In genomic region chr13:59801000-59801399, GRCm38 (mm10) we compare ENCODE assay signal across 14 mouse cellular contexts. TPM values are rescaled to one million over a fixed set of nuclear protein-coding genes. Genes with fewer than 3 reads are reported as not detected.
DNase-seq lines count a peak whose midpoint lies in the region; ATAC-seq and TF ChIP-seq lines count a peak whose summit lies in the region.
"Had no signal": no experiment of that assay in that cellular context is flagged by ENCODE, and none has a peak within 500 bp of the region (broad histone marks: within the 10 kb centered on the region; RNA-seq: fewer than 3 reads in every experiment).

No protein-coding gene starts in this region.

- no peaks in the 10 kb centered on the region for H3K27me3 ChIP-seq in kidney, adult 2 months (replicated peaks; ENCODE audit: control insufficient read depth, insufficient read depth, low read length)
- H3K27me3 ChIP-seq in stomach, postnatal 0 days (ENCODE audit: control insufficient read depth, insufficient read depth, low read length) = no peaks in the 10 kb centered on the region
- H3K27me3 ChIP-seq: CH12.LX; embryonic facial prominence, embryonic 15.5 days; stomach, embryonic 15.5 days had no signal

- no peak for ATAC-seq in stomach, postnatal 0 days (ENCODE audit: low FRiP score, low TSS enrichment)
- ATAC-seq: hindbrain, embryonic 16.5 days had no signal

- no peaks in the 10 kb centered on the region for H3K4me1 ChIP-seq in kidney, adult 2 months (ENCODE audit: control insufficient read depth, insufficient read depth, low read length)
- H3K4me1 ChIP-seq in stomach, postnatal 0 days (replicated peaks; ENCODE audit: control insufficient read depth, insufficient read depth) = no peaks in the 10 kb centered on the region
- H3K4me1 ChIP-seq: embryonic facial prominence, embryonic 15.5 days; stomach, embryonic 15.5 days had no signal

- H3K4me2 ChIP-seq in stomach, postnatal 0 days (replicated peaks; ENCODE audit: low read depth) = no peak overlapping the region
- H3K4me2 ChIP-seq: embryonic facial prominence, embryonic 15.5 days; lung, embryonic 14.5 days; stomach, embryonic 15.5 days had no signal

- H3K36me3 ChIP-seq in kidney, adult 2 months (ENCODE audit: control insufficient read depth, insufficient read depth, low read length) = peaks cover 8% of the 10 kb centered on the region
- peaks cover 47% of the 10 kb centered on the region for H3K36me3 ChIP-seq in stomach, postnatal 0 days (ENCODE audit: control insufficient read depth, insufficient read depth, low read length)

- H3K27ac ChIP-seq in kidney, adult 2 months (ENCODE audit: insufficient read depth, low read depth, low read length) = no peak overlapping the region
- no peak overlapping the region for H3K27ac ChIP-seq in stomach, postnatal 0 days (replicated peaks)
- H3K27ac ChIP-seq: embryonic facial prominence, embryonic 15.5 days; stomach, embryonic 15.5 days had no signal

- intact Hi-C loops in left cerebral cortex, postnatal 36 days (cut with DNase I) = no loop called here

- H3K4me3 ChIP-seq in kidney, adult 2 months (ENCODE audit: insufficient read depth, low read depth, low read length) = no peak overlapping the region
- H3K4me3 ChIP-seq in stomach, postnatal 0 days (ENCODE audit: low read depth, low read length) = no peak overlapping the region
- H3K4me3 ChIP-seq: embryonic facial prominence, embryonic 15.5 days; stomach, embryonic 15.5 days had no signal

- no peaks in the 10 kb centered on the region for H3K9me3 ChIP-seq in stomach, postnatal 0 days (ENCODE audit: control insufficient read depth, low read length)
- H3K9me3 ChIP-seq: embryonic facial prominence, embryonic 15.5 days; stomach, embryonic 15.5 days had no signal

- 71% methylated on average over 6 of the region's 6 CpGs for WGBS in kidney, adult 2 months
- 91% methylated on average over 6 of the region's 6 CpGs for WGBS in stomach, postnatal 0 days

- no peak for TF ChIP-seq CTCF in kidney, adult 2 months (conservative IDR thresholded peaks at IDR 0.05; ENCODE audit: insufficient read depth, insufficient read length, low read depth, low read length)
- TF ChIP-seq CTCF in stomach, postnatal 0 days (IDR thresholded peaks at IDR 0.05; ENCODE audit: low read depth) = no peak

- peak; percentile 46 to 74 for DNase-seq in frontal cortex, adult 2 months (ENCODE audit: extremely low spot score in 1 of 2, low spot score in 1 of 2)
- DNase-seq in frontal cortex, postnatal 14 days (ENCODE audit: low spot score in 2 of 2) = no peak
- DNase-seq in lung, postnatal 10 days = peak; percentile 44
- DNase-seq in lung, postnatal 36 days = no peak
- DNase-seq in kidney, adult 2 months = peak; percentile 47
- peak; percentile 50 to 65 for DNase-seq in left cerebral cortex, postnatal 36 days (ENCODE audit: low spot score in 2 of 2)
- no peak for DNase-seq in stomach, postnatal 0 days (ENCODE audit: low spot score)
- DNase-seq: lung, embryonic 14.5 days; retina, postnatal 1 day had no signal

- TF ChIP-seq EP300 in stomach, postnatal 0 days (optimal IDR thresholded peaks at IDR 0.05) = no peak

- TF ChIP-seq POLR2A in kidney, adult 2 months (IDR thresholded peaks at IDR 0.05; ENCODE audit: low read depth, low read length) = no peak

- no peak overlapping the region for H3K9ac ChIP-seq in stomach, postnatal 0 days (ENCODE audit: low read length)
- H3K9ac ChIP-seq: embryonic facial prominence, embryonic 15.5 days; lung, embryonic 14.5 days; stomach, embryonic 15.5 days had no signal

RNA-seq across cellular contexts. Expression of gene Gm49354, which starts 19.0 kb away (rescaled TPM):
- polyA plus RNA-seq in frontal cortex, adult 2 months (2012; rRNA removed) = not detected in 2 replicates
- polyA plus RNA-seq in kidney, adult 2 months (2012; rRNA removed) = not detected in 2 replicates
- not detected for total RNA-seq in left cerebral cortex, postnatal 36 days (2021)
- not detected in 2 replicates for polyA plus RNA-seq in stomach, postnatal 0 days (2015; fragmentation: Nextera tagmentation; extraction: Ambion mirVana)
- total RNA-seq: CH12.LX; layer of hippocampus, postnatal 14 days had no signal
- polyA plus RNA-seq: embryonic facial prominence, embryonic 15.5 days; hindbrain, embryonic 16.5 days; lung, embryonic 14.5 days; stomach, embryonic 15.5 days had no signal

RNA-seq across cellular contexts. Expression of gene Tut7, which starts 21.9 kb away (rescaled TPM):
- polyA plus RNA-seq in frontal cortex, adult 2 months (2012; rRNA removed) = 39.1 and 46.3 TPM in 2 replicates
- polyA plus RNA-seq in kidney, adult 2 months (2012; rRNA removed) = 14.5 and 14.6 TPM in 2 replicates
- total RNA-seq in left cerebral cortex, postnatal 36 days (2021) = 10 to 100 TPM; 56.0 to 66.8 TPM
- 29.1 and 31.6 TPM in 2 replicates for polyA plus RNA-seq in stomach, postnatal 0 days (2015; fragmentation: Nextera tagmentation; extraction: Ambion mirVana)

RNA-seq across cellular contexts. Expression of gene Isca1, which starts 31.4 kb away (rescaled TPM):
- 221 and 251 TPM in 2 replicates for polyA plus RNA-seq in frontal cortex, adult 2 months (2012; rRNA removed)
- polyA plus RNA-seq in kidney, adult 2 months (2012; rRNA removed) = 164 and 171 TPM in 2 replicates
- 100 to 1,000 TPM; 146 to 158 TPM for total RNA-seq in left cerebral cortex, postnatal 36 days (2021)
- polyA plus RNA-seq in stomach, postnatal 0 days (2015; fragmentation: Nextera tagmentation; extraction: Ambion mirVana) = 73.4 and 77.1 TPM in 2 replicates

RNA-seq across cellular contexts. Expression of gene 1700014D04Rik, which starts 54.4 kb away (rescaled TPM):
- 0.46 and 0.62 TPM in 2 replicates for polyA plus RNA-seq in frontal cortex, adult 2 months (2012; rRNA removed)
- polyA plus RNA-seq in kidney, adult 2 months (2012; rRNA removed) = 0.09 TPM in 1 of 2 replicates, not detected in the other
- total RNA-seq in left cerebral cortex, postnatal 36 days (2021) = 1 to 10 TPM in 1 of 2 experiments, under 1 TPM in 1; 0.86 to 1.3 TPM
- 0.02 TPM in 1 of 2 replicates, not detected in the other for polyA plus RNA-seq in stomach, postnatal 0 days (2015; fragmentation: Nextera tagmentation; extraction: Ambion mirVana)
- total RNA-seq: CH12.LX had no signal
- polyA plus RNA-seq: embryonic facial prominence, embryonic 15.5 days; stomach, embryonic 15.5 days had no signal

Comparison
In these comparisons a context has a peak if more than half of its experiments do, and no peak if none do; other contexts are left out.
1. DNase-seq: peak in frontal cortex, adult 2 months (2 of 2), lung, postnatal 10 days (single experiment), kidney, adult 2 months (single experiment) and left cerebral cortex, postnatal 36 days (2 of 2); none in frontal cortex, postnatal 14 days (0 of 2), lung, postnatal 36 days (single experiment) and stomach, postnatal 0 days (single experiment).